Mouse (Mus musculus) hindbrain, embryonic 15.5 days (tissue): Measurements from ENCODE around the gene Dbndd2. TPM values are rescaled to one million over a fixed set of nuclear protein-coding genes. Genes with fewer than 3 reads are reported as not detected.
A peak's percentile ranks its signal among the peaks of the same experiment; 100 is the strongest.

Source experiments
- ATAC-seq: fragments of 200-750 bp; cut with Nextera tagmentation; 2 replicates; pipeline ENCODE4 v1.8.0; 2017; ENCODE audit warnings: low read depth, moderate number of reproducible peaks, moderate TSS enrichment; ENCODE audit not compliant: low FRiP score
- H3K27ac ChIP-seq: fragments of 300-500 bp; sonication (generic); replicated peaks from 2 replicates; pipeline ENCODE4 v1.5.1; 2015; ENCODE audit warnings: mild to moderate bottlenecking, inconsistent platforms
- H3K27me3 ChIP-seq: fragments of 300-500 bp; sonication (generic); 2 replicates; pipeline ENCODE4 v1.6.1; 2015; ENCODE audit warnings: control low read depth, inconsistent platforms
- H3K36me3 ChIP-seq: fragments of 300-500 bp; sonication (generic); 2 replicates; pipeline ENCODE4 v1.6.1; 2015; ENCODE audit warnings: control low read depth, inconsistent platforms
- H3K4me1 ChIP-seq: fragments of 300-500 bp; sonication (generic); replicated peaks from 2 replicates; pipeline ENCODE4 v1.6.1; 2015; ENCODE audit warnings: control low read depth, inconsistent platforms
- H3K4me2 ChIP-seq: fragments of 300-500 bp; sonication (generic); 2 replicates; pipeline ENCODE4 v1.6.1; 2015; ENCODE audit warnings: moderate library complexity, mild to moderate bottlenecking, inconsistent platforms
- H3K4me3 ChIP-seq: fragments of 300-500 bp; sonication (generic); 2 replicates; pipeline ENCODE4 v1.5.1; 2015; ENCODE audit warnings: mild to moderate bottlenecking, inconsistent platforms
- H3K9ac ChIP-seq: fragments of 300-500 bp; sonication (generic); 2 replicates; pipeline ENCODE4 v1.6.1; 2015; ENCODE audit warnings: inconsistent platforms
- H3K9me3 ChIP-seq: fragments of 300-500 bp; sonication (generic); 2 replicates; pipeline ENCODE4 v1.6.1; 2016; ENCODE audit warnings: control low read depth, inconsistent platforms
- WGBS: fragments of 180-500 bp; shearing (Covaris S2); methylation state at CpG from one replicate; pipeline ENCODE4 v1.1.7; 2015; 5-methylcytosine and 5-hydroxymethylcytosine counted together
- polyA plus RNA-seq: library from polyadenylated mRNA; unstranded; fragments of >200 nt; fragmentation: Nextera tagmentation; extraction: Ambion mirVana; gene quantifications from 2 replicates; pipeline ENCODE4 v1.2.1, GENCODE M21; 2015

The Dbndd2 gene
- polyA plus RNA-seq, 1 experiment from 2014 or later = 23.1 TPM

GRCm38 (mm10) chr2:164455421-164456190 lies 30.3 kb upstream of the Dbndd2 start:
- ATAC-seq = no peak
- Histone ChIP-seq H3K4me2 (no peak overlapping the region), H3K9me3 (no peaks in the 10 kb centered on the region), H3K9ac (no peak overlapping the region), H3K4me1 (no peaks in the 10 kb centered on the region), H3K27me3 (no peaks in the 10 kb centered on the region), H3K36me3 (no peaks in the 10 kb centered on the region), H3K4me3 (no peak overlapping the region), H3K27ac (no peak overlapping the region)
- WGBS = 75% methylated on average over 6 of the region's 6 CpGs

- Histone ChIP-seq H3K27ac (no peak overlapping the region), H3K4me3 (no peak overlapping the region), H3K4me1 (no peaks in the 10 kb centered on the region), H3K9ac (no peak overlapping the region), H3K4me2 (peak overlapping the region; percentile 25; the same call in 1 of the 2 replicates), H3K27me3 (no peaks in the 10 kb centered on the region), H3K36me3 (no peaks in the 10 kb centered on the region), H3K9me3 (no peaks in the 10 kb centered on the region)
- ATAC-seq = no peak
- 82% methylated on average over 1 of the region's 1 CpGs for WGBS
These were observed 29.5 kb upstream of the Dbndd2 start for GRCm38 (mm10) chr2:164456413-164456812.

GRCm38 (mm10) chr2:164456864-164457300 lies 29.0 kb upstream of the Dbndd2 start, which contains the start of gene Sys1:
Sys1 (plus strand) TSS chr2:164456964.
- Histone ChIP-seq H3K9me3 (no peaks in the 10 kb centered on the region), H3K4me1 (peaks cover 3% of the 10 kb centered on the region), H3K4me2 (peak within 1 kb of the TSS; percentile 25), H3K4me3 (0 out of 2 replicates have a peak within 1 kb of the TSS, but pooled peaks have one; percentile 10), H3K9ac (0 out of 2 replicates have a peak within 1 kb of the TSS, but pooled peaks have one; percentile 16), H3K27ac (no peak within 1 kb of the TSS), H3K27me3 (no peaks in the 10 kb centered on the region), H3K36me3 (no peaks in the 10 kb centered on the region)
- 2% methylated on average over 7 of the region's 7 CpGs for WGBS
- ATAC-seq = no peak

- no peak for ATAC-seq
- WGBS = 60% methylated on average over 7 of the region's 7 CpGs
- H3K9ac ChIP-seq = no peak overlapping the region
These were observed 28.0 kb upstream of the Dbndd2 start for GRCm38 (mm10) chr2:164457942-164458341.

GRCm38 (mm10) chr2:164458535-164458934 lies 27.4 kb upstream of the Dbndd2 start:
- Histone ChIP-seq H3K4me2 (no peak overlapping the region), H3K27me3 (no peaks in the 10 kb centered on the region), H3K4me3 (no peak overlapping the region), H3K27ac (no peak overlapping the region), H3K36me3 (peaks cover 5% of the 10 kb centered on the region; the same call in 1 of the 2 replicates), H3K9me3 (no peaks in the 10 kb centered on the region), H3K9ac (no peak overlapping the region), H3K4me1 (peaks cover 18% of the 10 kb centered on the region)
- no peak for ATAC-seq
- 91% methylated on average over 8 of the region's 8 CpGs for WGBS

More at GRCm38 (mm10) chr2:164457942-164458341, 28.0 kb upstream of the Dbndd2 start:
- no peak overlapping the region for H3K4me3 ChIP-seq
- H3K4me2 ChIP-seq = no peak overlapping the region
- H3K36me3 ChIP-seq = 0 out of 2 replicates have a peak, but pooled peaks cover 3% of the 10 kb centered on the region
- H3K4me1 ChIP-seq = peaks cover 14% of the 10 kb centered on the region
- H3K27ac ChIP-seq = no peak overlapping the region
- no peaks in the 10 kb centered on the region for H3K9me3 ChIP-seq
- H3K27me3 ChIP-seq = no peaks in the 10 kb centered on the region

GRCm38 (mm10) chr2:164460745-164461551 lies 25.0 kb upstream of the Dbndd2 start, which contains the start of gene Gm20458:
Gm20458 (plus strand) TSS chr2:164460967.
- peak; percentile 99 for ATAC-seq
- peak within 1 kb of the TSS; percentile 56 for H3K4me3 ChIP-seq

GRCm38 (mm10) chr2:164465161-164465560 lies 20.7 kb upstream of the Dbndd2 start:
- Histone ChIP-seq H3K4me3 (no peak overlapping the region), H3K9me3 (no peaks in the 10 kb centered on the region), H3K27ac (no peak overlapping the region), H3K36me3 (peaks cover 41% of the 10 kb centered on the region), H3K27me3 (no peaks in the 10 kb centered on the region), H3K4me2 (no peak overlapping the region), H3K4me1 (peaks cover 18% of the 10 kb centered on the region), H3K9ac (no peak overlapping the region)
- ATAC-seq = no peak

More at GRCm38 (mm10) chr2:164460745-164461551, 25.0 kb upstream of the Dbndd2 start, which contains the start of gene Gm20458:
- peaks cover 18% of the 10 kb centered on the region for H3K4me1 ChIP-seq
- H3K9me3 ChIP-seq = no peaks in the 10 kb centered on the region
- H3K4me2 ChIP-seq = peak within 1 kb of the TSS; percentile 71
- peak within 1 kb of the TSS; percentile 91 for H3K27ac ChIP-seq
- under 1% methylated on average over 70 of the region's 79 CpGs for WGBS
- peak within 1 kb of the TSS; percentile 62 for H3K9ac ChIP-seq
- H3K36me3 ChIP-seq = peaks cover 18% of the 10 kb centered on the region
- H3K27me3 ChIP-seq = no peaks in the 10 kb centered on the region

- Histone ChIP-seq H3K27me3 (no peaks in the 10 kb centered on the region), H3K36me3 (peaks cover 51% of the 10 kb centered on the region), H3K27ac (no peak overlapping the region), H3K4me1 (peaks cover 16% of the 10 kb centered on the region), H3K9ac (no peak overlapping the region), H3K4me3 (no peak overlapping the region), H3K9me3 (no peaks in the 10 kb centered on the region), H3K4me2 (no peak overlapping the region)
- 87% methylated on average over 5 of the region's 5 CpGs for WGBS
- no peak for ATAC-seq
These were observed 19.1 kb upstream of the Dbndd2 start for GRCm38 (mm10) chr2:164466787-164467186.

- no peak for ATAC-seq
- Histone ChIP-seq H3K27ac (no peak overlapping the region), H3K36me3 (peaks cover 43% of the 10 kb centered on the region), H3K4me2 (no peak overlapping the region), H3K27me3 (no peaks in the 10 kb centered on the region), H3K9me3 (no peaks in the 10 kb centered on the region), H3K4me3 (no peak overlapping the region), H3K9ac (no peak overlapping the region), H3K4me1 (no peaks in the 10 kb centered on the region)
- whole genome bisulfite sequencing = 33% methylated on average over 10 of the region's 10 CpGs
These were observed 15.7 kb upstream of the Dbndd2 start for GRCm38 (mm10) chr2:164470254-164470653.

- 81% methylated on average over 6 of the region's 6 CpGs for WGBS
- Histone ChIP-seq H3K4me2 (no peak within 1 kb of the TSS), H3K4me3 (no peak within 1 kb of the TSS), H3K4me1 (no peaks in the 10 kb centered on the region), H3K36me3 (peaks cover 34% of the 10 kb centered on the region), H3K9ac (no peak within 1 kb of the TSS), H3K27ac (no peak within 1 kb of the TSS), H3K9me3 (no peaks in the 10 kb centered on the region), H3K27me3 (no peaks in the 10 kb centered on the region)
- no peak for ATAC-seq
These were observed 12.3 kb upstream of the Dbndd2 start, which contains the start of gene Trp53tg5 for GRCm38 (mm10) chr2:164473624-164474023. Trp53tg5 (minus strand) TSS chr2:164473724.

- H3K36me3 ChIP-seq = peaks cover 16% of the 10 kb centered on the region
- H3K4me3 ChIP-seq = peak overlapping the region; percentile 64
- no peaks in the 10 kb centered on the region for H3K9me3 ChIP-seq
- H3K4me1 ChIP-seq = peaks cover 17% of the 10 kb centered on the region
- WGBS = under 1% methylated on average over 65 of the region's 90 CpGs
- ATAC-seq = peak; percentile 81
- 0 out of 2 replicates have a peak, but pooled peaks cover 3% of the 10 kb centered on the region for H3K27me3 ChIP-seq
- H3K9ac ChIP-seq = peak overlapping the region; percentile 60
- H3K27ac ChIP-seq = peak overlapping the region; percentile 28
- peak overlapping the region; percentile 98 for H3K4me2 ChIP-seq
These were observed 580 bp downstream of the Dbndd2 start for GRCm38 (mm10) chr2:164486258-164487114.
